Mouse (Mus musculus) gastrocnemius, adult 2 months (tissue): Measurements from ENCODE around the gene Ppm1a. TPM values are rescaled to one million over a fixed set of nuclear protein-coding genes. Genes with fewer than 3 reads are reported as not detected.

Experiments used
- DNase-seq: peaks from one replicate; pipeline ENCODE4 v3.0.0; 2022
- H3K27ac ChIP-seq: fragments of 200-600 bp; 2 replicates; pipeline ENCODE4 v1.8.1; 2022; ENCODE audit warnings: mild to moderate bottlenecking
- H3K4me3 ChIP-seq: fragments of 200-600 bp; 2 replicates; pipeline ENCODE4 v1.8.1; 2022; ENCODE audit warnings: mild to moderate bottlenecking, moderate library complexity
- CTCF ChIP-seq: fragments of 200-600 bp; IDR thresholded peaks from 2 replicates; pipeline ENCODE4 v1.8.1; 2022; ENCODE audit warnings: antibody characterized with exemption, mild to moderate bottlenecking, moderate library complexity
- intact Hi-C: fragments of 180-260 bp; cut with DNase I; formaldehyde crosslinking; loops from one replicate; pipeline ENCODE4 v1.15.1; 2025
- total RNA-seq, 2 experiments: library from RNA; stranded (reverse); gene quantifications; 2 replicates each; pipeline ENCODE4 v1.2.3; 2021

Gene Ppm1a
- total RNA-seq, 2 experiments from 2014 or later = 295 to 308 TPM

- DNase-seq = no peak
- intact Hi-C loops = no loop called here
- Histone ChIP-seq H3K27ac (no peak overlapping the region), H3K4me3 (no peak overlapping the region)
- TF ChIP-seq CTCF = no peak
Measured at GRCm38 (mm10) chr12:72748341-72748740, 8.9 kb upstream of the Ppm1a start.

GRCm38 (mm10) chr12:72748841-72749240 is 8.4 kb upstream of the Ppm1a start:
- no peak for TF ChIP-seq CTCF
- no peak overlapping the region for H3K27ac ChIP-seq

DNA sequence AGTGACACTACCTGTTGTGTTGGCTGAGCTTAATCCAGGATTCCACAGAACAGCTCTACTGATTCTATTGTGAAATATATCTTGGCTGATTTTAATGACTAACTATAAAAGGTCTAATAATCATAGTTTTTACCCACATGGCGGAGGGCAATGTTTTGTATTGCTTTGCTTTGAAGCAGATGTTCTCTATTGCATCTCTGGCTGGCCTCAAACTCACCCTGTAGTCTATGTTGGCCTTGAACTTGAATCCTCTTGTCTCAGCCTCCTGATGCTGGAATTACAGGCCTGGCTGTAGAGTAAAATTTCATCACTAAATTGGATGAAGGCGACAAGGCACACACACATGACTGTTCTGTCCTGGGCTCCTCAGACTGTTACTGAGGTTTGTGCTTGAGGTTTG is 7.8 kb upstream of the Ppm1a start:
- intact Hi-C loops = no loop called here
- DNase-seq = no peak
- Histone ChIP-seq H3K4me3 (no peak overlapping the region), H3K27ac (no peak overlapping the region)
- no peak for TF ChIP-seq CTCF

More at GRCm38 (mm10) chr12:72748841-72749240, 8.4 kb upstream of the Ppm1a start:
- intact Hi-C loops = no loop called here
- no peak for DNase-seq
- H3K4me3 ChIP-seq = no peak overlapping the region

GRCm38 (mm10) chr12:72750016-72750415 is 7.2 kb upstream of the Ppm1a start:
- TF ChIP-seq CTCF = no peak
- no peak for DNase-seq
- intact Hi-C loops = no loop called here
- Histone ChIP-seq H3K27ac (no peak overlapping the region), H3K4me3 (no peak overlapping the region)

- no peak for DNase-seq
- no peak overlapping the region for H3K4me3 ChIP-seq
- TF ChIP-seq CTCF = no peak
- intact Hi-C loops = no loop called here
- H3K27ac ChIP-seq = no peak overlapping the region
Measured at GRCm38 (mm10) chr12:72750606-72751005, 6.6 kb upstream of the Ppm1a start.

GRCm38 (mm10) chr12:72757596-72757995 is 341 bp downstream of the Ppm1a start:
- no peak for TF ChIP-seq CTCF
- no peak for DNase-seq
- Histone ChIP-seq H3K4me3 (no peak overlapping the region), H3K27ac (no peak overlapping the region)
- intact Hi-C loops = no loop called here

- intact Hi-C loops = loop anchor here (5.0 kb wide), 2 partner anchors 72 to 223 kb away; partner anchors contain the start of gene Pcnx4
- DNase-seq = no peak
- no peak for TF ChIP-seq CTCF
- H3K27ac ChIP-seq = peak overlapping the region; percentile 97
- peak overlapping the region; percentile 84 for H3K4me3 ChIP-seq
Measured at GRCm38 (mm10) chr12:72759956-72760355, 2.7 kb downstream of the Ppm1a start.

DNA sequence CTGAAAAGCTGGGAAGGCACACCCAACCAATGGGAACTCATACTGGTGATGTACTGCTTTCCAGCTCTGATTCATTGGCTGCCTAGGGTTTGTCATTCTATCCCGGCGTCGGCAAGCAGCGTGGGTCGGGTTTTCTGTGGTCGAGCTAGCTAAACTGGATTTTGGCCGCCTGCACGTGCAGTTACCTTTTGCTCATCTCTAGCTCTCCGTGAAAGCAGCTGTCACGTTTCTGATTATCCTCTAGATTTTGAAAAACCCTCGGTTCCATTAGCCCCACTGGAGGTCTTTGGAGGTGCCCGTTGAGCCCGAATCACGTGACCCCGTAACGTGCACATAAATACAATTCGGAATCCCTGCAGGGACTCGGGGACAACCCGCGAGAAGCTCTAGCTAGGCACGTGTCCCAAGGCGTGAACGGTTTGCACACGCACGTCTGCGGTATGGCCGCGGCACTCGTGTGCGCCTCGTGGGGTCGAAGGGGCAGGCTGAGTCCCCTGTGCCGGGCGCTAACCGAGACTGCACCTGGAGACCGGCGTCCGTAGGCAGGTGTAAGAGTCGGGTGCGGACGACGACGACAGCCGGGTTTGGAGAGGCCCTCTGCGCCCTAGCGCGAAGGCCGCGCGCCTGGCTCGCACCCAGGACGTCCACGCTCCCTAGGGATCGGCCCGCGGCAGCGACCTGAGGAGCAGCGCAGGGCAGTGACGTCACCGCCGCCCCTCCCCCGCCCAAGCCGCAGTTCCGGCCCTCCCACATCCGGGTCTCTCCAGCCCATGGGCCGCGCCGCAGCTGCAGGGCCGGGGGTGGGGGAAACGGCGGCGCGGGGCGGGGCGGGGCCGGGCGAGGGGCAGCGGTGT is 3.3 kb downstream of the Ppm1a start:
- H3K27ac ChIP-seq = peak overlapping the region; percentile 97
- no peak for TF ChIP-seq CTCF
- H3K4me3 ChIP-seq = peak overlapping the region; percentile 84
- DNase-seq = peak; percentile 98
- intact Hi-C loops = loop anchor here (5.0 kb wide), 2 partner anchors 72 to 223 kb away; partner anchors contain the start of gene Pcnx4

- peak overlapping the region; percentile 84 for H3K4me3 ChIP-seq
- H3K27ac ChIP-seq = peak overlapping the region; percentile 97
- intact Hi-C loops = loop anchor here (5.0 kb wide), 2 partner anchors 71 to 224 kb away; partner anchors contain the start of gene Pcnx4
- no peak for TF ChIP-seq CTCF
- DNase-seq = no peak
Measured at GRCm38 (mm10) chr12:72761230-72761648, 4.0 kb downstream of the Ppm1a start.

- TF ChIP-seq CTCF = no peak
- intact Hi-C loops = loop anchor here (5.0 kb wide), 2 partner anchors 71 to 224 kb away; partner anchors contain the start of gene Pcnx4
- peak overlapping the region; percentile 84 for H3K4me3 ChIP-seq
- DNase-seq = peak; percentile 78
- peak overlapping the region; percentile 97 for H3K27ac ChIP-seq
Measured at GRCm38 (mm10) chr12:72761649-72762261, 4.5 kb downstream of the Ppm1a start.

DNA sequence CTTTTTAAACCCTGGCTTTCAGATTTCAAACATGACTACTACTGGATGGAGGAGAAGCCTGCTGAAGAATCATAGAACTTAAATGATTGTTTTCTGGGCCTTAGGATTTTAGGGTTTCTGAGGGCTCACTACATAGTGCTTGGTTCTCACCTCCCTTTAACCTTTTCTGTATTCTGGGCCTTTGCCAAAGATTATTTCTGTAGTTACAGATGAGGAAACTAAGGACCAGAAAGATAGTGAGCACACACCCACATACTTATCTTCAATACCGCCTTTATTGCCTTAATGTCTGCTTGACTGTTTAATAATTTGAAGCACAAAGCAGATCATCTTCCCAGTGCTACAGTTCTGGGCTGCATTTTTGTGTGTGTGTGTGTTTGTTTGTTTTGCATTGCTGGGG is 5.2 kb downstream of the Ppm1a start:
- Histone ChIP-seq H3K4me3 (peak overlapping the region; percentile 84), H3K27ac (peak overlapping the region; percentile 97)
- no peak for DNase-seq
- intact Hi-C loops = loop anchor here (5.0 kb wide), 2 partner anchors 70 to 225 kb away; partner anchors contain the start of gene Pcnx4
- no peak for TF ChIP-seq CTCF

GRCm38 (mm10) chr12:72763156-72763555 is 5.9 kb downstream of the Ppm1a start:
- TF ChIP-seq CTCF = no peak
- intact Hi-C loops = loop anchor here (5.0 kb wide), 2 partner anchors 69 to 226 kb away; partner anchors contain the start of gene Pcnx4
- DNase-seq = no peak
- peak overlapping the region; percentile 84 for H3K4me3 ChIP-seq
- H3K27ac ChIP-seq = 0 out of 2 replicates have a peak overlapping the region, but pooled peaks have one; percentile 97

DNA sequence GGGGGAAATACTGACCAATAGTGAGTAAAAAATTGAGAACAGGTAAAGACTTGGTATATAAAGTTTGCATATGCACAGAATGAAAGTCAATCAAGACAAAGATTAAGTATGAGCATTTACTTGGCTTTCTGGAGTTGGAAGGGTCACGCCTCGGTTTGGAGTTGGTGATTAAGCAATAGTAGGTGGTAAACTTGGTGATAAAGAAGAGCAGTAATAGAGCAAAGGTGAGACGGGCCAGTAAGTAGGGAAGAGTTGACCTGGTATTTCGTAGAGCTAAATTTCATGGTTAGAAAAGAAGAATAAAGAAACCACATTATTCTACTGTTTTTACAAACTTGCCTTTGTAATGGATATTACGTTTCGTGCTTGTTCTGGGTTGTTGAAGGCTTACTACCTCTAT is 10.6 kb downstream of the Ppm1a start:
- Histone ChIP-seq H3K4me3 (no peak overlapping the region), H3K27ac (no peak overlapping the region)
- intact Hi-C loops = no loop called here
- TF ChIP-seq CTCF = no peak
- DNase-seq = no peak
